Mouse (Mus musculus): ENCODE data around the gene Nxph1. TPM values are rescaled to one million over a fixed set of nuclear protein-coding genes. Genes with fewer than 3 reads are reported as not detected.

The Nxph1 gene
- polyA plus RNA-seq, 1 experiment from 2014 or later = 37.5 TPM

DNA sequence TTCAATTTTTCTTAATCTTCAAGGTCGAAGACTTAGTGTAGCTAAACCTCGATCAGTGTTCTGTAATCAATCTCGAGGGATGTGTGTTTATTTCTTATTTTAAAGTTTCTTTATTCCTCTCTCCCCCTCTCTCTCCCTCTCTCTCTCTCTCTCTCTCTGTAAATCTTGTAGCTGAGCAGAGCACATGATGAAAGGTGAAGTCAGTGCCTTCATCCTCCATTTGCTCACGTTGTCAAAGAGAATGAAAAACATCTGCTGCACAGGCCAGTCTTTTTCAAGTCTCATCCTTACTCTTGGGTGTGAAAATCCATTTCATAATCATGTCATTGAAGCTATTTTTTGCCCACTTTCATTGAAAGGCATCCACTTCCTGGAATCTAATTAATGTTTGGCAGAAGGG lies 12.1 kb upstream of the Nxph1 start:
- no peaks in the 10 kb centered on the region for H3K27me3 ChIP-seq (replicated peaks; ENCODE audit: control insufficient read depth, insufficient read depth, low read length)
- H3K4me2 ChIP-seq (ENCODE audit: low read length) = no peak overlapping the region
- H3K4me1 ChIP-seq (ENCODE audit: control insufficient read depth, insufficient read depth, low read length) = no peaks in the 10 kb centered on the region
- WGBS = 27% methylated on average over 4 of the region's 4 CpGs
- DNase-seq (ENCODE audit: low spot score) = peak; percentile 32
- no peak overlapping the region for H3K27ac ChIP-seq (ENCODE audit: low read depth, low read length)
- no peaks in the 10 kb centered on the region for H3K9me3 ChIP-seq (replicated peaks; ENCODE audit: control insufficient read depth, low read length)
- no peaks in the 10 kb centered on the region for H3K36me3 ChIP-seq (ENCODE audit: control insufficient read depth, insufficient read depth, low read length)
- H3K9ac ChIP-seq (ENCODE audit: low read length) = no peak overlapping the region
- ATAC-seq = peak; percentile 65
- no peak overlapping the region for H3K4me3 ChIP-seq (ENCODE audit: low read depth, low read length)

DNA sequence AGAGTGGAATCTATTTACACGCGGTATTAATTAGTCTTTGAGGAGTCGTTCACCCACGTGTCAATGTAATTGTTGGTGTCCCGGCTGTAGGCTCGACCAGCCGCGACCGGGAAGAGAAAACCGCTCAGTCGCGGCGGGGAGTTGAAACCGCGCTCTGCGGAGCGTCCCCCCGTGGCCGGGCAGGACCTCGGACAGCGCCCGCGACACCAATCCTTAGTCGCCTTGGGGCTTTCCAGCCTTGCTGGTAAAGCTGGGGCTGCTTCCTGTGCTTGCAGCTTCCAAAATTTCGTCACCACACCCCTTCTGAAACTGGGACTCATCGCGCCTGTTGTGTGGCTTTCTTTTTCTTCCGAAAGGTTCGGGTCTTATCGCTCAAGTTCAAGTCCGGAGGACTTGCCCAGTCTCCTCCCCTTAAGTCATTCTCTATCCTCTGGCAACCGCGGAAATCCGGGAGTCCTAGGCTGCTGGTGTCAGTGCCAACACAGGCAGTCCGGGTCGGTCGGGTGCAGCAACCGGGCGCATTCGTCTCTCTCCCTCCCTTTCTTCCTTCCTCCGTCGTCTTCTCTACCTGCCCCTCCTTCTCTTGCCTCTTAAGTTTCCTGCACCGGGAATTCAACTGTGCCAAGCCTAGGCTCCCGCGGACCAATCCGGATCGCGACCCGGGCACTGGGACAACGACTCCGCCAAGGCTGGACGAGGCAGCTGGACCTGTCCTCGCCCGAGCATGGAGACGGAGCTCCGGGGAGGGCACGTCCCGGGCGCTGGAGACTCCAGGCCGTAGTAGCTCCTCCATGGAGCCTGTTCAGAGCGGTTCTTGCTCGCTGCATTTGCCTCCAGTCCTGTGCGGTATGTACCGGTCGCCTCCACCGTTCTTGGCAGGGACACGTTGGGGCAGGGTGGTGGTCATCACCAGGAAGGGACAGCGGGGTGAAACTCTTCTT lies 510 bp downstream of the Nxph1 start:
- H3K36me3 ChIP-seq (ENCODE audit: control insufficient read depth, insufficient read depth, low read length) = no peaks in the 10 kb centered on the region
- peak overlapping the region; percentile 60 for H3K9ac ChIP-seq (ENCODE audit: low read length)
- peaks cover 58% of the 10 kb centered on the region for H3K27me3 ChIP-seq (replicated peaks; ENCODE audit: control insufficient read depth, insufficient read depth, low read length)
- peak overlapping the region; percentile 82 for H3K27ac ChIP-seq (ENCODE audit: low read depth, low read length)
- DNase-seq (ENCODE audit: low spot score) = peak; percentile 54
- peak overlapping the region; percentile 89 for H3K4me2 ChIP-seq (ENCODE audit: low read length)
- peaks cover 14% of the 10 kb centered on the region for H3K4me1 ChIP-seq (ENCODE audit: control insufficient read depth, insufficient read depth, low read length)
- H3K9me3 ChIP-seq (replicated peaks; ENCODE audit: control insufficient read depth, low read length) = no peaks in the 10 kb centered on the region
- peak overlapping the region; percentile 48 for H3K4me3 ChIP-seq (ENCODE audit: low read depth, low read length)
- WGBS = under 1% methylated on average over 68 of the region's 68 CpGs
- peak; percentile 49 for ATAC-seq

DNA sequence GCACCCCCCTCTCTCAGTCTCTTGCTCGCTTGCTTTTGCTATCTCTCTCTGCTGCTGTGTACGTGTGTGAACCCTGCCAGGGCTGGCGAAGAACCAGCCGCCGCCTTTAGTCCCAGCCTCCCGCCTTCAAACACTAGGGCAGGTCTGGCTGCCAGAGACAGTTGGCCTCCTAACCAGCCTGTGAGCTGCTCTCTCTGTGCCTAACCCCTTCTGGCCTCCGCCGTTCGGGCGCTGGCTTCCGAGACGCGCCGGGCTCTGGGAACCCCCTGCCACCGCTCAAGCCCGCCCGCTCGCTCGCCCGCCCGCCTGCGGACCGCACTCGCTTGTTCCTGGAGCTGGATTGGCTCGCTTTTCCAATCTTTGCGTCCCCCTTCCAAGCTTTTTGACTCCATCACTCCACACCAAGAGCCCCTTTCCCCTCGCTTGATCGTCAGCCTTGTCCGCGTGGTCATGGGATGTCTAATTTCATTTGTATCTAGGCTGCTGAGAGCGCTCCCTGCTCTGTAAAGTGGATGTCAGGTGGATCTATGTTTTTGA lies 1.5 kb downstream of the Nxph1 start:
- Histone ChIP-seq H3K9me3 (replicated peaks; ENCODE audit: control insufficient read depth, low read length) (no peaks in the 10 kb centered on the region), H3K27ac (ENCODE audit: low read depth, low read length) (peak overlapping the region; percentile 82), H3K27me3 (replicated peaks; ENCODE audit: control insufficient read depth, insufficient read depth, low read length) (peaks cover 68% of the 10 kb centered on the region), H3K4me2 (ENCODE audit: low read length) (peak overlapping the region; percentile 89), H3K36me3 (ENCODE audit: control insufficient read depth, insufficient read depth, low read length) (no peaks in the 10 kb centered on the region), H3K9ac (ENCODE audit: low read length) (peak overlapping the region; percentile 60), H3K4me3 (ENCODE audit: low read depth, low read length) (peak overlapping the region; percentile 48), H3K4me1 (ENCODE audit: control insufficient read depth, insufficient read depth, low read length) (peaks cover 14% of the 10 kb centered on the region)
- DNase-seq (ENCODE audit: low spot score) (peak; percentile 70), ATAC-seq (peak; percentile 54)
- under 1% methylated on average over 31 of the region's 31 CpGs for WGBS

DNA sequence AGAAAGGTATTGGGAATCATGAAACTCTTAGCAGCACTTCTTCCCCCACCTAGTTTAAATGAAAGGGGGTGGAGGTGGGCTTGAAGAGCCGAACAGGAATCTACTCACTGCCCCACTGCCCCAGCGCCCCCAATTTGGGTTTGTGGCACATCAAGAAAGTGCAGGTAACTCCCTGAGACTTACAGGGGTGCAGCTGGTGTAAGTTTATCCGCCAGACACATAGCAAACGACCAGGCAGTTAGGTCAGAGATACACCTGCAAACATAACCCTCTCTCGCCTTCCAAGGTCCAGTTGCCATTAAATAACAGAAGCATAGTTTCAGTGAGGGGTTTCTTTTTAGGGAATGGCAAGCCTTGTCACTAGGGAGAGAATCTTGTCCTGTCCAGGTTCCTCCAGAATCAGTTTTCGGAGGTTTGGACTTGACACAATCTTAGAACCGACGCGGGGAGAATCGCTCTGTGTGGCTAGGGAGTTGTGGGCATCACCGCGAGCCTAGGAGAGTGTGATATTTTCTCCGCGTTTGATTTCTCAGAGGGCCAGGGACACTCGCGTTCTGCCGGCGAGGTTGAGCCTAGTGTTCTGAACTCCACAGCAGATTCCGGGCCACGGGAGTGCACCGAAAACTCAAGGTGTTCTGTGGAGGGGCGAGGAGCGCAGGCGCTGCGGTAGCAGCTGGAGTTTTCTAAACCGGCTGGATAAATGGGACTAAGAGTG lies 2.5 kb downstream of the Nxph1 start:
- DNase-seq (ENCODE audit: low spot score) (no peak), ATAC-seq (no peak)
- Histone ChIP-seq H3K27ac (ENCODE audit: low read depth, low read length) (peak overlapping the region; percentile 60; the same call in 1 of the 2 replicates), H3K36me3 (ENCODE audit: control insufficient read depth, insufficient read depth, low read length) (no peaks in the 10 kb centered on the region), H3K9me3 (replicated peaks; ENCODE audit: control insufficient read depth, low read length) (no peaks in the 10 kb centered on the region), H3K4me2 (ENCODE audit: low read length) (peak overlapping the region; percentile 89), H3K4me3 (ENCODE audit: low read depth, low read length) (peak overlapping the region; percentile 48), H3K27me3 (replicated peaks; ENCODE audit: control insufficient read depth, insufficient read depth, low read length) (peaks cover 71% of the 10 kb centered on the region), H3K4me1 (ENCODE audit: control insufficient read depth, insufficient read depth, low read length) (peaks cover 15% of the 10 kb centered on the region), H3K9ac (ENCODE audit: low read length) (peak overlapping the region; percentile 60)
- under 1% methylated on average over 26 of the region's 26 CpGs for WGBS

DNA sequence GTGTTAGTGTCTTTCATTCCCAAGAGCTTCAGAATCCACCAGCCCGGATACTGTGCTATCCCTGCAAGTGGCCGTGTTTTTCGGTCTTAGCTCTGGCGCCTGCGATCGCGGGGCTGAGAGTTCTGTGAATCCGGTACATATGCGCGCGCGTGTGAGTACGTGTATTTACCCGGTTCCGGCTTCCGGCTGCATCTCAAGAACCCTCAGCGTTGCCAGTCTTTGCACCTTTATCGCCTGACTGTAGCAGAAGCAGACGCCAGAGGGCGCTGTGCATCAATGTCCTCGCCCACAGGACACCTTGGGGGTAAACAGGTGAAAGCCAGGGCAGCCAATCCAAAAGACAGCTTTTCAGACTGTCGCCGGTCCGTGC lies 3.1 kb downstream of the Nxph1 start:
- peaks cover 71% of the 10 kb centered on the region for H3K27me3 ChIP-seq (replicated peaks; ENCODE audit: control insufficient read depth, insufficient read depth, low read length)
- WGBS = under 1% methylated on average over 24 of the region's 24 CpGs
- ATAC-seq = peak; percentile 59

DNA sequence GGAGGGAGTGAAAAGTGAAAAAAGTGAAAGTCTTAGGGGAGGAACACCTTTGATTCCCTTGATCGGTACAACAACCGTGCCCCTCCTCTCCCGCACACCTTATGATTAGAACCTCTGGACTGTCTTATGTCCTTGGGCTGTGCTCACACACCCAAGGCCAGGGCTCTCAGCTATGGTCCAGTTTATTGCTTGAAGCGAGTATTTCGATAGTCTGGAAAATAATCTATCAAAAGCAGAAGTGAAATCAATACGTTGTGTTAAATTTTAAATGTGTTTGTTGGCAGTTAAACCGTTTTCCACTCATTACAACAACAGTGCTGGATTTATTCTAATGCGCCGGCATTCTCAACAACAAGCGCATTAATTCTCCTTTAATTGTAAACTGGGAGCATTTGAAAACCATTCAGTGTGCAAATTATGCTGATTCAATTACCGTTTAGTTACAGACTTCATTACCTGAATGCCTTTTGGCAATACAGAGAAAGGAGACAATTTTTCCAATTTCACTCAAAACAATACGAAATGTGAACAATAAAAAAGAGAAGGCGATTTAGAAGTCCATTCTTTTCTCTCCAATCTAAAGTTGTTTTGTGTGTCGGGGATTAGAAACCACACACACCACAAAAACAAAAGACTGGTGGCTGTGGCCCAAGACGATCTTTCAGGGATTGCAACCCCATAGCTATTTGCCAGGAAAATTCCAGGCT lies 3.8 kb downstream of the Nxph1 start:
- peaks cover 69% of the 10 kb centered on the region for H3K27me3 ChIP-seq (replicated peaks; ENCODE audit: control insufficient read depth, insufficient read depth, low read length)
- H3K4me2 ChIP-seq (ENCODE audit: low read length) = peak overlapping the region; percentile 89
- peaks cover 24% of the 10 kb centered on the region for H3K4me1 ChIP-seq (ENCODE audit: control insufficient read depth, insufficient read depth, low read length)
- DNase-seq (ENCODE audit: low spot score) (peak; percentile 59), ATAC-seq (no peak)
- 3% methylated on average over 15 of the region's 15 CpGs for WGBS
- H3K9me3 ChIP-seq (replicated peaks; ENCODE audit: control insufficient read depth, low read length) = no peaks in the 10 kb centered on the region
- H3K9ac ChIP-seq (ENCODE audit: low read length) = peak overlapping the region; percentile 59
- H3K27ac ChIP-seq (ENCODE audit: low read depth, low read length) = no peak overlapping the region
- peak overlapping the region; percentile 48 for H3K4me3 ChIP-seq (ENCODE audit: low read depth, low read length)
- no peaks in the 10 kb centered on the region for H3K36me3 ChIP-seq (ENCODE audit: control insufficient read depth, insufficient read depth, low read length)

More for the DNA sequence above, 3.1 kb downstream of the Nxph1 start:
- peak; percentile 90 for DNase-seq (ENCODE audit: low spot score)
- Histone ChIP-seq H3K4me2 (ENCODE audit: low read length) (peak overlapping the region; percentile 89), H3K4me1 (ENCODE audit: control insufficient read depth, insufficient read depth, low read length) (peaks cover 18% of the 10 kb centered on the region), H3K9me3 (replicated peaks; ENCODE audit: control insufficient read depth, low read length) (no peaks in the 10 kb centered on the region), H3K27ac (ENCODE audit: low read depth, low read length) (peak overlapping the region; percentile 60; the same call in 1 of the 2 replicates), H3K4me3 (ENCODE audit: low read depth, low read length) (peak overlapping the region; percentile 48), H3K36me3 (ENCODE audit: control insufficient read depth, insufficient read depth, low read length) (no peaks in the 10 kb centered on the region), H3K9ac (ENCODE audit: low read length) (peak overlapping the region; percentile 59)

DNA sequence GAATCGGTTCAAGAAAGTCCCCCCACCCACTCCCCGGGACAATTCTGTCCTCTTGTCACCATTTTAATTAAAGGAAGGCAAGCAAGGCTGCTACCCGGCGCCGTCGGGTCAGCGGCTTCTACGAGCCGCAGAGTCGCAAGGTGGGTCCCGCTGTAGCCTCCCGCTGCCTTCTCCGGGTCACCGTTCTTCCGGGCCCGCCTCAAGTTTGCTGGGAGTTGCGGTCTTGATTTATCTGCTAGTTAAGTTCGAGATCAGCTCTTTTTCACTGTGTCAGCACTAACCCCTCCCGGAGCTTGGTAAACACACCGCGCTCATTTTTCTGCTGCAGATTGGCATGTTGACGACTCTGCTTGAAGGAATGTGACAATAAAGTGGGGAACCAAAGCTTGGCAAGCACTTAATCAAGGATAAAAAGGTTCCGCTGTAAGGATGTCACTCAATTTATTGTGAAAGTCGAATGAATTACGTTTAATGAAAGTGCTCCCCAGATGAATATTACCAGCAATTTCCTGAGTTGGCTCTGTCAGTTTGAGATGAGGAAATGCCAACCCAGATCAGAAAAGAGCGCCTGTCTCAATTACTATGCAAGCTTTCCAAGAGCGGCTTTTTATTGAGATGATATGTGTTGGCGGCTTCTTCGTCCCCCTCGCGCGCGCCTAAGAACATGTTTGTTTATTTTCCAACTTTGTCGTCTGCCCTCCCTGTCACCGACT lies 7.7 kb downstream of the Nxph1 start:
- Histone ChIP-seq H3K4me2 (ENCODE audit: low read length) (peak overlapping the region; percentile 51), H3K4me3 (ENCODE audit: low read depth, low read length) (peak overlapping the region; percentile 22), H3K27ac (ENCODE audit: low read depth, low read length) (peak overlapping the region; percentile 33), H3K36me3 (ENCODE audit: control insufficient read depth, insufficient read depth, low read length) (no peaks in the 10 kb centered on the region), H3K9me3 (replicated peaks; ENCODE audit: control insufficient read depth, low read length) (no peaks in the 10 kb centered on the region), H3K9ac (ENCODE audit: low read length) (peak overlapping the region; percentile 6; the same call in 1 of the 2 replicates), H3K4me1 (ENCODE audit: control insufficient read depth, insufficient read depth, low read length) (peaks cover 23% of the 10 kb centered on the region), H3K27me3 (replicated peaks; ENCODE audit: control insufficient read depth, insufficient read depth, low read length) (peaks cover 36% of the 10 kb centered on the region)
- DNase-seq (ENCODE audit: low spot score) (peak; percentile 72), ATAC-seq (peak; percentile 13)
- WGBS = under 1% methylated on average over 35 of the region's 35 CpGs
